Mouse (Mus musculus) adrenal gland, postnatal 25 days (tissue): ENCODE results near the gene Mlph. TPM values are rescaled to one million over a fixed set of nuclear protein-coding genes. Genes with fewer than 3 reads are reported as not detected.

Experiments
- DNase-seq: peaks from one replicate; pipeline ENCODE4 v3.0.0; 2021; ENCODE audit warnings: mixed read lengths
- total RNA-seq: library from RNA; stranded (reverse); gene quantifications from 2 replicates; pipeline ENCODE4 v1.2.3, GENCODE M21; 2021

Mlph gene
- total RNA-seq, 1 experiment from 2014 or later = 3.1 TPM

DNA sequence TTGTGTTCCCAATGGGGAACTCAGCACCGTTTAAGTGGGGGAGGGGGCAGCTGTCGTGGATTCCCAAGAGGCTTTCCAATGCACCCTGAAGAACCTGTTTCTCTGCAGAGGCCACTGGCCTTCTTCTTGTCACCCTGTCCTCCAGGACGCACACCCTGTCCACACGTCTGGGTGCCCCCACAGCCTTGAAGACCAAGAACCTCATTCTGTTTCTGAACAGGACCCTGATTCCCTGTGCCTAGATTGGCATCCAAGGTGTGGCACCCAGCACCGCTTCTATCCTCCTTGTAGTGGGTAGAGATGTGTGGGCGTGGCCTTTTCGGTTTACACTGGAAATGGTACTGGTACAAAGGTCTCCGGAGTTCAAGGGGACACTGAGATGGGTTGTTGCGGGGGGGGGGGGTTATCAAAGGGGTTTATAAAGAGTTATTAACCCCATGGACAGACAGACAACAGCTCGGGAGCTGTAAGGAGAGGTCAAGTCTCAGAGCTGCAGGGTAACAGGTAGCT is 55.1 kb downstream of the Mlph start:
- DNase-seq = no peak

DNA sequence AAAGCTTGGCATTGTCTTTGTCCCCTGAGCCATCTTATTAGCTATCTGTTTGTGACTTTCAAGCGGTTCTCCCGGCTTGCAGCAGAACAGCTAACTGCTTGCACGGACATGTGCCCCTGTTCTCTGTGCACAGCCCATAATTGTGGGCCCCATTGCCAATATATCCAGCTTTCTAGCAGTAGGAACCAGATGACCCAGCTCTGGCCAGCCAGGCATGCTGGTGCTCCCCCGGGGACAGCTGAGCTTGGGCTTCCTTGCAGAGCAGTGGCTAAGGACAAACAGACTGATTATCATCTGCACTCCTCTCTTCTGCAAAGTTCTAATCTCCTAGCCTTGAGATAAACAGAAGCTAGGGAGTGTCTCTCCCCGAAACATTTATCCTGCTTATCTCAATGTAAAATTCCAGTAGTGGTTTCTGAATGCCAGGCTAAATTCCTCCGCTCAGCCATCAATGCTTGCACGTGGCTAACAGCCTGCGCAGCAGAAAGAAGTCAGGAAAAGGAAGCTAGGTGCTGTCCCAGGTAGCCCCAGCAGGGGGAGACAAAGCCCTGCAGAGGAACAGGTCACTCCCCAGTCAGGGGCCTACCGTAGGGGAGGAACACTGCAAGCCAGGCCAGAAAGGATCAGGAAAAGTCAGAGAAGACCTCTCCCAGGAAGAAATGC is 58.2 kb downstream of the Mlph start:
- peak; percentile 95 for DNase-seq

DNA sequence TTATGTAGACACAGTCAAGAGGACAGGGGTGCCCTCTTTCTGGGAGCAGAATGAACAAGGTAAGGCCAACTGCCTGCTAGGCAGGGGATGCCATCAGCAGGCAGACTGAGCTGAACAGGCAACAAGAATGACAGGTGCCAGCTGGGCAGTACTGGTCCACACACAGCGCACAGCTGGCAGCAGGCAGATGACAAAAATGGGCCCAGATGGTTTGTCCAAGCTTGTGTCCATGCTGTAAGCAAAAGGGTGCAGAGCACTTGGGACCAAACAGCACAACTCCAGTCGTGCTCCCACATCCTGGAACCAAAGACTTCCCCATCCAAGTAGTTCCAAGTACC is 58.7 kb downstream of the Mlph start:
- no peak for DNase-seq

DNA sequence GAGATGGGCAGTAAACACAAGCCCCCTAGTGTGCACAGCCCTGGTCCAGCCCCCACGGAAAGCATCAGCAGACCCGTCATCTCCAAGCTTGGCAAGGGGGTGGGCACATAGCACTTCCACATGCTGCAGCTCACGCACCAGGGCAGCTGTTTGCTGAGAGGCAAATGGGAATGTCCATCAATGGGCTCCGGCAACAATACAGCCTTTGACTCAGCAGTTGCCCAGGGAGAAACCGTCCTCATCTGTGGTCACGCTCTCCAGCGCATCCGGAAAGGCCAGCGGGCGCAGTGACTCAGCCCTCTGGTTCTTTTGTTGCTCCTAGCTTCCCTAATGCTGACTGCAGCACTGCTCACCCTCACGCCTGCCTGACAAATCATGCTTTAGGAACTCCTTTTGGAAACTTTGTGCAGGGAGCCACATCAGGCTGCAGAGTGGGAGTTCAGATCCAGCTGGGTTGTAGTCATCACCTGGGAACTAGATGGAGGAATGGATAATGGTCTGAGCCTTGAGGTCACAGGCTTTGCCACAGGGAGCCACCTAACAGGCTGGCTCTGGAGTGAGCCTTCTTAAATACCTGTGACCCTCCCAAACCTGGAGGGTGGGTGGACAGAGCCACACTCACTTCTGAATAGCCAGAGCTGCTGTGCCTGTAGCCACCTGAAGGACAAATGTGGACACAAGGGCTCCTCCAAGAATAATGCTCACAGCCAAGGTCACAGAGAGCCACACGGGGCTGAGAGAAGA is 60.2 kb downstream of the Mlph start:
- peak; percentile 77 for DNase-seq

DNA sequence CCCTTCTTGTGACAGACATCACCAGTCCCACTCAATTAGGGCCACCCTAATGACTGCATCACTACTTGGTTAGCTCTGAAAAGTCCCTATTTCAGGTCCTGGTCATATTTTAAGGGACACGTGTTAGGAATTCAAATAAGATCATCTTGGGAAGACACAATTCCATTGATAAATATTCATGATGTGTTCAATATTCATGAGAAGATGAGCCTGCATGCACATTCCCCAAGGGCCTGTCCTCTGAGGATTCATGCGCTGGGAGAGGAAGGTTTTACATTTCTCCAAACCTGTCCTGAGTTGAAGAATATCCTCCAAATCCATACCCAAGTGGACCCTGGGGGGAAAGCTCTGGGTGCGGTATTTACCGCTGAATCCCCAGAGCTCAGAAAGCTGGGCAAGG is 61.1 kb downstream of the Mlph start:
- no peak for DNase-seq

DNA sequence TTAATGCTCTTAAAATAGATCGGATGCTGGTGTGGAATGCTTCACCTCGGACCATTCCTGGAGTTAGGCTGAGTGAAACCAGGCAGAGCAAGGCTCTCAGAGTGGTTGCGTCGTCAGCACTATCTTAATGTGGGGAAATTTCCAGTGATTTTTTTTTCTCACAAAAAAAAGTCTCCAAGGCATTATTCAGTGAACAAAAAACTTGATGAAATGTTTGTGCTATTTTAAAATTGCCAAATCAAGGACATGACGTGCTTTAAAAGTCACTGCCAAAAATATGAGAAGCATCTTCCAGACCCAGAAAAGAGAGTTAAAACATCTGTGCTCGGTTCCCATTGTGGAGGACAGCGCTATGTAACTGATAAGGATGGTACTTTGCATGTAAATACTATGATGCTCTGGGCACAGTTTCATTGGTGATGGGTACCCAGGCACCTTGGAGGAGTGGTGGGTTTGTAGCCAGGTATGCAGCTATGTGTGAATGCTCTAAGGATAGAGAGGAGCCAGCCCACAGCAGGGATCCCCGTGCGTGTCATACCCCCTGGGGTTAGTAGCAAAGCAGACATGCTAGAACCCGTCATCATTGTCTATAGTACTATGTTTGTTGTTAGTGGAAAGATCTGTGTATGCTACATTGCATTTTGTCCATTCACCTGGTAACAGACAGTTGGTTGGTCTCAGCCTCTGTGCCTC is 65.9 kb downstream of the Mlph start:
- DNase-seq = no peak

DNA sequence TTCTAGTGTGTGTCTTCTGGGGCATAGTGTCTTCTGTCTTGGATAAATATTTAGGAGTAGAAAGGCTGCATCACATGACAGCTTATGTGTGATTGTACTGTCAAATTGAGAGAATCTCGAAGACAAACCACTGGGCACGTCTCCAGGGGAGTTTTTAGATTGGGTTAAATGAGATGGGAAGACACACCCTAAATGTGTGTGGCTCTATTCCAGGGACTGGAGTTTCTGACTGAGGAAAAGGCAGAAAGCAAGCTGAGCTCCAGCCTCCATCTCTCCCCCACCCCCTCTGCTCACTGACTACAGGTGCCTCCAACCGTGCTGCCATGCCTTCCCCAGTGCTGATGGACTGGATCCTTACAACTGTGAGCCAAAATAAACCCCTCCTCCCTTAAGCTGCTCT is 66.5 kb downstream of the Mlph start:
- DNase-seq = no peak

DNA sequence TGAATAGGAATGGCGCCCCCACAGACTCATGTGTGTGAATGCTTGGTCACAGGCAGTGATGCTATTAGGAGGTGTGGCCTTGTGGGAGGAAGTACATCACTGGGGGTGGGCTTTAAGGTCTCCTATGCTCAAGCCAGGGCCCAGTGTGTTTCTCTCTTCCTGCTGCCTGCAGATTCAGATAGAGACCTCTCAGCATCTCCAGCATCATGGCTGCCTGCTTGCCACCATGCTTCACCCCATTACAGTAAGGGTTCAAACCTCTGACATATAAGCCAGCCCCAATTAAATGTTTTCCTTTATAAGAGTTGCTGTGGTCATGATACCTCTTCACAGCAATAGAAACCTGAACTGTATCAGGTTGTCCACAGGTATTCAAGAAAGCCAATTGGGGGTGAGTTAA is 81.0 kb downstream of the Mlph start:
- DNase-seq = no peak

DNA sequence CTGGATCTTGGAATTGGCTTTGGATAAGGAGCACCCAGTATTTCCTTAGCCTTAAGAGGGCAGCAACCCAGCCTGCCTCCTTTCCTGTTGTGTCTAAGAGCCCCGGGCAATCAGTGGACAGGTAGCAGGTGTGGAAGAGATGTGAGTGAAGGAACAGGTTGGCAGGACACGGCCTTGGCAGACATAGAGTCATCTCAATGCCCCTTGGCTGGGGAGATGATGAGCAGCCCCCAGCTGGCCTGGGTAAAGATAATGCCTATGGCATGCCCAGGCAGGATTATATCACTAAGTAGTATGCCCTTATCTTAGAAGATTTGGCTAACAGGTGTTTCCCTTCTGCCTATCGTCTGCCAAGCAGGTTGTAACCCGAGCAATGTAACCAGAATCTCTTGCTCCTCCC is 82.3 kb downstream of the Mlph start:
- no peak for DNase-seq

DNA sequence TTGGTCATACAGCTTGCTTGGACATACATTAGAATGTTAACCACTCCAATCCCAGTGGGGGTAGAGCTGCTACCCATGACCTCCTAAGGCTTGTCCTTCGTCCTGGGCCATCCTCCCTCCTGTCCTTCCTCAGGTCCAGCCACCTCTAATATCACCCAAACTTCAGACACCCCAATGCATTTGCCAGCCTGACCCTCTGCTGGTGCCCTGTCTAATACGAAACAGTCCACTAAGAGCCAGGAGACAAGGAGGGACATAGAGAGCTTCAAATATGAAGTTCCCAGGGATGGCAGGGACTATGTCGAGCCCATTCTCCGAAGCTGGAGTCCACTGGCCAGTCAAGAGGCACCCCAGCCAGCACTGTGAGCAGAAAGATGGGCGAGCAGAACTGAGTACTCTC is 82.8 kb downstream of the Mlph start:
- no peak for DNase-seq

DNA sequence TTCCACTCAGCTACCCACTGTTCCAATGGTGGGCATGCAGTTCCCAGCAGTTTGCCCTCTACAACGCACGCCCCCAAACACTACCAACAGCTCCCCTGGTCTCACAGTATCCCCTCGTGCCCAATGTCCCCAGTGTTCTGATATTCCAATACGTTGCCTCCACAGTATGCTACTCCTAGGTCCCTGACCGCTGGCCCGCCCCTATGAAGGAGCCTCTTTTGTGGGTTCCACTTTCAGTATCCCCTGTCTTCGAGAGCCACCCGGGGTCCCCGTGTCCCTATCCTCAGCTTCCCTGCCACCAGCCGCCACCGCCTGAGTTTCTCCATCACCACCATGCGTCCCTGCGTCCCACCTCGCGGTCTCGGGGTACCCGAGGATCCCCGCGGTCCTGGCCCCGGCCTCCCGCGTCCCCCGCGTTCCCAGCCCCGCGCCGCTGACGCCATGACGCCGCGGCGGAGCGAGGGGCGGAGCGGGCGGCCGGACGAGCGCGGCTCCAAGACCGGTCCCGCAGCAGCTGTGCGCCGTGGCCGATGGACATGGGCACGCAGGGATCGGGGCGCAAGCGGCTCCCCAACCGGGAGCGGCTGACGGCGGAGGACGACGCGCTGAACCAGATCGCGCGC is 83.5 kb downstream of the Mlph start, which contains the start of gene Lrrfip1:
Gene Lrrfip1 (plus strand): TSS at position 470 of the 623 bp plus-strand sequence.
- peak; percentile 72 for DNase-seq

DNA sequence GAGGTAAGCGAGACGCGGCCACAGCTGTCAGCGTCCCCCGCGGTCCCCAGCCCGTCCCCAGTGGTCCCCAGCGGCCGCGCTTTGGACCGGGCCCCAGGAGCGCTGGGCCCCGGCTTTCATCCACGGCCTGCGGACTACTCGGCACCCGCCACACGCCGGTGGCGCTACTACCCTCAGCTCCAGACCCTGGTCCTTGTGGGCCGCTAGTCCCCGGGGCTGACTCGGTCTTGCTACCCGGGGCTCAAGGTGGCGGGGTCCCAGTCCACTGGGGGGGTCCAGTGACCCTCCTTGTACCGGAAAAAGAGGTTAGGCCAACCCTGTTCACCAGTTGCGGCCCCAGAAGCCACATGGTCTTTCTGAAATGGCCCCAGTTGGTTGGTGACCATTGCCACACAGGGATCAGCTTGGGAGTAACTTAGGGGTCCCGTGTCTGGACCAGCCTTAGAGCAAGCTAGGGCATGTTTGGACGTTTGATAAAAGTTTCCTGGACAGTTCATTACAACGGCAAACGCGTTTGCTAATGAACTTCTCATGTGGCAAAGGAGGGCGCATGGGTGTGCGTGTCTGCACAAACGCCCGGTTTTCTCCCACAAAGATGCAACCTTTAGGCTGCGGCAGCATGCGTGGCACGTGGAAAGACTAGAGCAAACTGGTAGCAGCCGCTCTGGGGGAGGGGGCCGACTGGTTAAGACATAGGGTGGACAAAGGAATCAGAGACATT is 84.2 kb downstream of the Mlph start:
- DNase-seq = no peak

DNA sequence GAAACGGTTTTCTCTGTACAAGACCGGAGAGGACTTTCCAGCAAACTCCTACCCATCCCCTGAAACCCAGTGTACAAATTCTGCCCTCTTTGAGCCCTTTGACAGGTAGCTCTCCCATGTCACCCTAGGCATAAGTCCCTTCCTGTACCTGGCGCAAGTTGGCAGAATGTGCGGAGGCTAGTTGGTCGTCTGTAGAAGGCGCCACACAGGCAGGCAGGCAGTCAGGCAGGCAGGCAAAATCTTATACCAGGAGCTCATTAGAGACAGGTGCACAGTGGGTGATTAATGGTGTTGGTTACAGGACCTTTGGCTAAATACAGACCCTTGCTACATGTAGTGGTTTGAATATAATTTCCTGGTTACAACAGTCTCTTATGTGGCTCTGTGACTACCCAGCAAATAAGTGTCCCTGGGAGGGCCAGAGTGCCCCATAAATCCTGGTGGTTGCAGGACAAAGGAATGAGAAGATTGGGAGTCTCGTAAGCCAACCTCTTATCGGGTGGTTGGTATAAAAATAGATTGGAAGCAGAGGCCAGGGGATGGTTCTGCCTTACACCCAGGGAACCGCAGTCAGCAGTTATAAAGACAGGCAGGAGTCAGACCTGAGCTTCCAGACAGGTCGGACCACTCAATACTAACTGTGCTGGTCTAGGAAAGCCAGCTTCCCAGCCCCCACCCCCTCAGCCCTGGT is 85.2 kb downstream of the Mlph start:
- DNase-seq = no peak

Other genes starting within 250 kb of the Mlph start
- gene Col6a3, start 71.1 kb upstream of the Mlph start, total RNA-seq = 24.4 and 34.2 TPM in 2 replicates
- gene Prlh, start 38.0 kb downstream of the Mlph start, total RNA-seq = not detected in 2 replicates
- not detected in 2 replicates for gene Rab17, start 54.6 kb downstream of the Mlph start, total RNA-seq
- gene Lrrfip1, start 83.7 kb downstream of the Mlph start, total RNA-seq = 67.6 and 69.4 TPM in 2 replicates
- 0.36 TPM in 1 of 2 replicates, not detected in the other for gene Rbm44, start 230.0 kb downstream of the Mlph start, total RNA-seq